Mouse (Mus musculus) mature B cell (primary cell): ENCODE measurements around the gene Gtf2i.

ENCODE experiments used
- in situ Hi-C: fragments of 300-500 bp; cut with MboI; formaldehyde crosslinking; loops from 2 replicates; pipeline ENCODE4 v1.14.3; 2019

The Gtf2i gene

GRCm38 (mm10) chr5:134277109-134277508 lies 37.5 kb downstream of the Gtf2i start:
- in situ Hi-C loops: no loop called here

GRCm38 (mm10) chr5:134275556-134275955 lies 39.0 kb downstream of the Gtf2i start:
- in situ Hi-C loops: no loop called here

GRCm38 (mm10) chr5:134275021-134275420 lies 39.5 kb downstream of the Gtf2i start:
- in situ Hi-C loops: no loop called here

- in situ Hi-C loops: no loop called here
These were observed 40.8 kb downstream of the Gtf2i start for GRCm38 (mm10) chr5:134273761-134274160.

- in situ Hi-C loops: no loop called here
These were observed 41.8 kb downstream of the Gtf2i start for GRCm38 (mm10) chr5:134272761-134273160.

GRCm38 (mm10) chr5:134271421-134271820 lies 43.1 kb downstream of the Gtf2i start:
- in situ Hi-C loops: no loop called here

- in situ Hi-C loops: no loop called here
These were observed 44.0 kb downstream of the Gtf2i start for GRCm38 (mm10) chr5:134270566-134270965.

- in situ Hi-C loops: no loop called here
These were observed 44.8 kb downstream of the Gtf2i start for GRCm38 (mm10) chr5:134269751-134270150.

- in situ Hi-C loops: no loop called here
These were observed 45.8 kb downstream of the Gtf2i start for GRCm38 (mm10) chr5:134268751-134269150.

GRCm38 (mm10) chr5:134266404-134266803 lies 48.2 kb downstream of the Gtf2i start:
- in situ Hi-C loops: no loop called here

- in situ Hi-C loops: no loop called here
These were observed 48.7 kb downstream of the Gtf2i start for GRCm38 (mm10) chr5:134265890-134266289.

- in situ Hi-C loops: no loop called here
These were observed 54.4 kb downstream of the Gtf2i start for GRCm38 (mm10) chr5:134260001-134260636.

GRCm38 (mm10) chr5:134258934-134259333 lies 55.6 kb downstream of the Gtf2i start:
- in situ Hi-C loops: no loop called here

GRCm38 (mm10) chr5:134258395-134258794 lies 56.2 kb downstream of the Gtf2i start:
- in situ Hi-C loops: no loop called here

- in situ Hi-C loops: no loop called here
These were observed 57.1 kb downstream of the Gtf2i start for GRCm38 (mm10) chr5:134257349-134258031.

- in situ Hi-C loops: no loop called here
These were observed 59.3 kb downstream of the Gtf2i start for GRCm38 (mm10) chr5:134255294-134255693.

GRCm38 (mm10) chr5:134253806-134254205 lies 60.8 kb downstream of the Gtf2i start:
- in situ Hi-C loops: no loop called here

- in situ Hi-C loops: no loop called here
These were observed 63.5 kb downstream of the Gtf2i start for GRCm38 (mm10) chr5:134251083-134251482.

- in situ Hi-C loops: no loop called here
These were observed 64.0 kb downstream of the Gtf2i start for GRCm38 (mm10) chr5:134250601-134251000.

GRCm38 (mm10) chr5:134249245-134249649 lies 65.3 kb downstream of the Gtf2i start:
- in situ Hi-C loops: no loop called here

- in situ Hi-C loops: no loop called here
These were observed 65.8 kb downstream of the Gtf2i start for GRCm38 (mm10) chr5:134248608-134249244.

GRCm38 (mm10) chr5:134246146-134246545 lies 68.4 kb downstream of the Gtf2i start:
- in situ Hi-C loops: no loop called here

GRCm38 (mm10) chr5:134244890-134245289 lies 69.7 kb downstream of the Gtf2i start:
- in situ Hi-C loops: no loop called here
